Mouse (Mus musculus) layer of hippocampus, adult 9-11 months (tissue): ENCODE data around the gene Ndufaf8.

ENCODE experiments used
- DNase-seq: peaks from one replicate; pipeline ENCODE4 v3.0.0; 2022

The Ndufaf8 gene

DNA sequence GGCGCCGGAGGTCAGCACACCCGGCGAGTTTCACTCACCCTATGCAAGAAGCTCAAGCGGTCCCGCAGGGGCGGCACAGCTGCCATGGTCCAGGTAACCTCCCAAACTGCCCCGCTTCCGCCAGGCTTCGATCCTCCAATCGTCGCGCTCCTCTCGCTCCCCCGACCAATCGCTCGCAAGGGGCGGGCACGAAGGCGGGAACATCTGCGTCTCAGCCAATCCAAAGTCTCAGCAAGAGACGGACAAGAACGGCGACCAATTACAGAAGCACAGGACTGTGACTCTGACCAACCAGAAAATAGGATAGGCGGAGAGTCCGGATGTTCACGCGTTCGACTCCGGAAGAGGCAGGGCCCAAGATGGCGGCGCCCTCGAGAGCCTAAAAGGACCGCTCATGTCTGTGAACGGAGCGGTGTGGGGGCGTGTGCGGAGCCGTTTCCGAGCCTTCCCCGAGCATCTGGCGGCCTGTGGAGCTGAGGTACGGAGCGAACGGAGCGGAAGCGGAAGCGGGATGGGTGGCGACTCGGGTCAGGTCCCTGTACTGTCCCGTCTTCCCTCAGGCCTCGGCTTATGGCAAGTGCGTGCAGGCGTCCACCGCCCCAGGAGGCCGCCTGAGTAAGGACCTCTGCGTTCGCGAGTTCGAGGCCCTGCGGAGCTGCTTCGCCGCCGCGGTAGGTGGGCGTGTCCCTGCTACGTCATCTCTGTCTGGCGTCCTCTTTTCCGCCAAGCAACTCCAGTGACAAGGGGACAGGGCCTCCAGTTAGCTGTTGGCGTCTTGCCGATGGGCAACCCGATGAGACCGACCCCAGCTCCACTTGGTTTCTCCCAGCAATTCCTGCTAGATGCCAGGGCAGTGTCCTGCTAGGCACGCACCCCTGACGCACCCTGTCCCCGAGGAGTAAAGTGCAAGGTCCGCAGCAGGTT, at the start of gene Ndufaf8, which contains the start of gene Tepsin:
Gene Ndufaf8 (plus strand): TSS at position 341 of the 924 bp plus-strand sequence.
Gene Tepsin (minus strand): TSS at position 144 of the 924 bp plus-strand sequence.
- DNase-seq, result peak; percentile 99

DNA sequence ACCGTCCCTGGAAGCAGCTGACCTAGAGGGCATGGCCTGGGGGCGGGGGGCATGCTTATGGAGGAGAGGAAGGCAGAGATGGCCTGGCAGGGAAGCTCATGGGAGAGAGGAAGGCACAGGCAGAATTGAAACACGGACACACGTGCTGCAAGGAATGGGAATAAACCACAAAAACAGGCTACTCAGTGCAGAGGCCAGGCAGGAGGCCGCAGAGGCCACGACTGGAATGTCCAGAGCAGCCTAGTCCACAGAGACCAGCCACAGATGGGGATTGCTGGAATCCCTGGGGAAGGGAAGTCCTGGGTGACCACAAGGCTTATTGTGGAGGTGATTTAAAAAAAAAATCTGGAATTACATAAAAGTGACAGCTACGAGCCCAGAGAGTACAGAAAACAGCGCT, 49.7 kb upstream of the Ndufaf8 start:
- no peak for DNase-seq

DNA sequence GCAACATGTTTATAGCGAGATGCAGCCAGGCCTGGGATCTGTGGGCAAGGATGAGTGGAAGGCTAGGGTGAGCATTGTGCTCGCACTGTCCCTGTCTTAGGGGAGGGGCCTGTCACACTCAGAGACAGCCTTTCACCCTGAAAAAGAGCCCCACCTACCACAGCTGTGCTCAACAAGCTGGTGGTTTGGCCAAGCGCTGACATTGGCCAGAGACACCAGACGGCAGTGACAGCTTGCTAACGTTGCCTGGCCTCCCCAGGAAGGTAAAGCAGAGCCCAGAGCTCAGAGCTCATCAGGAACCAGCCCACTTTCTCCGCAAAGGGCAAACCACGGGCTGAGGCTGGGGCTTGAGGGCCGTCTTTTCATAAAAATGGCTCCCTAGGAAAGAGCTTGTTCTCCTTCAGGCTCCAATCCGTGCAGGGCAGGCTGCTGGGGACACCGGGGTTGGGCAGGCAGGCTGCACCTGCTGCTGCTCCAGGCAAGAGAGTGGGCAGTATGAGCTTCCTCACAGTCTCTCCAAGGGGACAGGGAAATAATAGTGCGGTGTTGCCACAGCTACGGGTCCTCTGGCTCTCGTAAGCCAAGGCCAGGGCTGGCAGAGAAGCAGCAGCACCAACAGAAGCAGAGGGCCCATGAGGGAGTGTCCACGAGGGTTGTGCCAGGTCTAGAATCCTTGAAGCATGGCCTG, 47.5 kb upstream of the Ndufaf8 start:
- DNase-seq, result peak; percentile 66

DNA sequence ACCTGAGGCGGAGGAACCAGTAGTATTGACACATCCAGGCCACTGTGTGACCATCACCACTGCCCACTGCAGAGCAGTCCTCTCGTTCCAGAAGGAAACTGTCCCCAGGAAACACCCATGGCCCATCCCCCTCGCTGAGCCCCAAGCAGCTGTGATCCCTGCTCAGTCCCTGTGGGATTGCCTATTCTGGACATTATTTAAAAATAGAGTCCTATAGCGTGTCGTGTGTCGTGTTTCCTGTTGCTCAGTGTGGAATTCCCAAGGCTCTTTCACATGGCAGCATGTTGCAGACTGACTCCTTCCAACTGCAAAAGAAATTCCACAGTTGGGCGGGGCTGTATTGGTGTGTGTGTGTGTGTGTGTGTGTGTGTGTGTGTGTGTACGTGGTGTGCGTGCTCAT, 46.5 kb upstream of the Ndufaf8 start:
- DNase-seq, result no peak

DNA sequence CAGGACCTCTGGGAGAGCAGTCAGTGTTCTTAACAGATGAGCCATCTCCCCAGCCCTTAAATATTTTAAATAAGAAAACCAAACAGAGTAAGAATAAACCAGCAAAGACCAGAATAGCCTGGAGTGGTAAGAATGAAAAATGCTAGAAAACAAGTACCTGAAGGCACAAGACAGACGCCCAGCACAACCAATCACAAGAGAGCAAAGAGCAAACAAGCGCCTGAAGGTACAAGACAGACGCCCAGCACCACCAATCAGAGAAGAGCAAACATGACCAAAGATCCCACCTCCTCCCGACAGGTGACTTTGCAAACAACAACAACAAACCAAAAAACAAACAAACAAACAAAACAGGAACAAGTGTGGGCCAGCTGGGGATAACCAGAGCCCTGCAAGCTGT, 44.9 kb upstream of the Ndufaf8 start:
- no peak for DNase-seq

DNA sequence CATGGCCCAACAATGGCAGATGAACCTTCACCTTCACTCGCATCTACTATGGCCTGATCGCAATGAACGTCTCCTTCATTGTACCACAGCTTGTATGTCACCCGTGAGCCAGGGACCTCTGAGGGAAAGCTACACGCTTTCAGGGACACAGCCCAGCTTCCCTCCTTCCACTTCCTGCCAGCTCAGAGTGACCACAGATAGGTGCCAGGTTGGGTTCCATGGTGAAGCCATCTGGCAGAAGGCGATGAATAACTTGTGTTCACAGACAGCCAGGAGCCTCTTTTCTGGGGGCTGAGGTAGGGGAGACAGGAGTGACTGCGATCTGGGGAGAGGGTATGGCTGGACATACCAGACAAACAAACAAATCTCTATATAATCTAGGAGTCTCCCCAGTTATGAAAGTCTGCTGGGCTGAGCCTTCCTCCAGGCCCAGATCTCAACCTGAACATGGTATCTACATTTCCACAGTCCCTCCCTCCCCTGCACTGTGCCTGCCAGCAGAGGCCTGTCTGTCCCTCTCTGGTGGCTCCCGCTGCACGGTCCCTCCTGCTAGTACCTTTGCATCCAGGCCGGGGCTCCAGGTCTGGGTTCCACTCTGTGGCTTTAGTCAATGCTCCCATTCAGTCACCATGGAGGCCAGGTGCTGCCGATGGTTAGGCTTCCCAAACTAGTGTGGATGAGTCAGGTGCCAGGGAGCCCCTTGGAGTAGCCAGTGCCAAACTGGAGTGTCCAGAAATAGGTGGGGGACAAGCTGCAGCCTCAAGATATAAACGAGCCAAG, 42.6 kb upstream of the Ndufaf8 start:
- no peak for DNase-seq

DNA sequence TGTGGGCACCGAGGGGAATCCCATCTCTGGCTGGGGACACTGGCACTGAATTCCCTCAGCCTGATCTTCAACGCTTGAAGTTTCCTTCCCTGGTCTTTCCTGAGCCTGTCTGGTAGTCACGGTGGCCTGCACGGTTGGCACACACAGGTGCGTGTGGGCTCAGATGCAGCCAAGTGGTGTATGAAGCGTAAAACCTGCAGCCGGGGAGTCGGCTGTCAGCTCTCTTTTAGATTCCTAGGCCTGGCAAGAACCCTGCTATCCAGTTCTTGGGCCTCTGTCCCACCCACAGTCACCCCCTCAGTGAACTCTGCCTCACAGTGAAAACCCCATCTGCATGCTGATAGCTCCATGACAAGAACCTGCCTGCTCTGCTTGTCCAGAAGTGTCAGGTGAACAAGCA, 38.1 kb upstream of the Ndufaf8 start:
- DNase-seq, result no peak

DNA sequence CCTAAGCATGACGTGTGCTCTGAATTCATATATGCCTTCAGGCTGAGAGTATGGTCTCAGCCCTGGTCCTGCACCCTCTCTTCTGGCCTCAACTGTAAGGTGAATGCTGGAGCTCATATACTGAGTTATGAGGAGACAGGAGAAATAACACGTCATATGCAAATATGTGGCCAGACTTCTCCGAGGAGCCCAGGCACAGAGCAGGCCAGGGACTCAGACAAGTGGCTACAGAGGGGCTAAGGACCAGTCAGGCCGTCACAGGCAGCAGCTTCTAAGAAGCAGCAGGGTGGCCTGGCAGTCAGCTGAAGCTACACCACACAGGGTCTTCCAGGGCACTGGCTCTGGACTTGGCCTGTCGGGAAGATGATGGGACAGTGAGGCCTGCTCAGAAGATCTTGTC, 35.4 kb upstream of the Ndufaf8 start:
- DNase-seq, result no peak

DNA sequence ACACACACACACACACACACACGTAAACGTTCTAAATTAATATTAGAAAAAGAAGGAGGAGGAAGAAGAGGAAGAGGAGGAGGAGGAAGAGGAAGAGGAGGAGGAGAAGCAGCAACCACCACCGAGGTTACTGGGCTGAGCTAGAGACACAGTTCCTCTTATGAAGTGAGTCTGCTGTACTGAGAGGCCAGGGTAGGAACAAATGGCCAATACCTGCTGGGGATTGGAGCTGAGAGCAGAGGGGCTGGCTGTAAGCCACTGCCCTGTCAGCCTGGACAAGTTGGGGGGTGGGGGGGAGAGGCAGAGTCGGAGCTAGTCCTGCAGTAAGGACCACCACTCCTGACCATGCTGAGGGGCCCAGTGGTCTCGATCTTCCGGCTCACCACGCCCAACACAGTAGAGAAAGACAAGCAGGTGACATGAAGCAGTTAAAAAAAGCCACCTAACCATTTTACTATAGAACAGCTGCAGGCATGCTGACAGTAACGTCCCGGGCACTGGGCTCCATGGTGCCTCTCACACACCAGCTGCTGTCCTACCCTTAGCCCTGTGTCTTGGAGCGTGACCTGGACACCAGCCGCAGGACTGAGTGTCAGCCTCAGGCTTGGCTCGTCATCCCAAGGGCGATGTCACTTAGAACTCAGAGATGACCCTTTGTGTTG, 34.6 kb upstream of the Ndufaf8 start:
- no peak for DNase-seq

DNA sequence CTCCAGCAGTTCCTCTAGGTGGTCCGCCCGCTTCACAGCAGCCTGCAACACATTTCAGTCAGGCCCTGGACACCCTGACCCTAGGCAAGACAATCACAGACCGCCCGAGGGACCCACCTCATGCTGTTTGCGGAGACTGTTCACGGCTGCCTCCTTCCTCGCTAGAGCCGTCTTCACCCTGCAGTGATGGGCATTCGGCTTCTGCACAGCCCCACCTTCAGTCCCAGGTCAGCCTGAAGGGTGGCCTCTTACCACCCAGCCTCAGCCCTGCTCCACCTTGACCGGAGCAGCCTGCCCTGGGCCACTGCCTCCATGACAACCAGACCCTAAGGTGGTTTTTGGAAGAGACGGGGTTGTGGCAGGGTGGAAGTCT, 34.1 kb upstream of the Ndufaf8 start:
- no peak for DNase-seq

DNA sequence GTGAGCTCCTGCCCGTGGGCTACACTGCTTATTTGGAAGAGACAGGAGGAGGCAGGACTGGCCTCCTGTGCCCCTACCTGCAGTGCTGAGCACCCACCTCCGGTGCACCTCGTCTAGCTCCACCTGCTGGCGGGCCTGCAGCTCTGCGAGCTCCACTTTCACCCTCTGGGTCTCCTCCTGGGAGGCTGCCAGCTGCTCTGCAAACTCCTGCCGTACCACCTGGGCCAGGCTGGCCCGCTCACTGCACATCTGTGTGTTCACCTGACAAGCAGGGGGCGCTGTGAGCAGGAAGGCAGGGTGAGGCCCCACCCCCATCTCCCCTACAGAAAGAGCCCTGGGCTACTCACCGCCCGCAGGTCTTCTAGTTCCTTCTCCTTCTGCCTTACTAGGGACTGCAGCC, 33.4 kb upstream of the Ndufaf8 start:
- DNase-seq, result no peak

DNA sequence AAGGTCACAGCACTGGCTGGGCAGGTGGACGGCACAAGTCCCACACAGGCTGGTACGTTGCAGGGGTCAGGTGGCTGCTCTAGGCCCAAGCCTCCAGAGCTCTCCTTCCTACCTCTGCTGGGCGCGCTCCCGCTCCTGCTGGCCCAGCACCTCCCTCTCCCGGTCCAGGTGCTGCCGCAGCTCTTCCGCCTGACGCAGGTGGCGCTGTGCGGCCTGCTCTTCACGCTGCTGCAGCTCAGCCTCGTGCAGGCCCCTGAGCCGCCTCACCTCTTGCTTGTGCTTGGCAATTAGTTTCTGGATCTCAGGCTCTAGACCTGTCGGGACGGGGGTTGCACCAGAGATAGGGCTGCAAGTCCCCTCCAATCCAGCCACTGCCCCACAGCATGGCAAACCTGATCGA, 30.9 kb upstream of the Ndufaf8 start:
- no peak for DNase-seq

DNA sequence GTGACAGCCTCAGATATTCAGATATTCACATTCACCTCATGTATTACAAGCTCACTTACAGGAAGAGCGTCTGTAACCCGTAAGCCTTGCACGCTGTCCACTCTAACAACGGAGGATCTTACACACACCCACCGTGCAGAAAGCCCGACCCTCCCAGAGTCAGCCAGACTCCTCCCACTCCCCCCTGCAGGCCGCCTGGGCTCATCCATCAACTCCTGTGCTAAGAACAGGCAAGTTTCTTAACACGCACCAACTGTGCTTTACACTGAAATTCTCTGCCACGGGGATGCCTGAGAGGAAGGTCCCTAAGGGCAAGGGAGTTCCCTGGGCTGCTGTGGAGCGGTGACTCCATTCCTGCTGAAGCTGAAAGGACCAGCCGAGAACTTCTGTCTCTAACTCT, 29.5 kb upstream of the Ndufaf8 start:
- no peak for DNase-seq

DNA sequence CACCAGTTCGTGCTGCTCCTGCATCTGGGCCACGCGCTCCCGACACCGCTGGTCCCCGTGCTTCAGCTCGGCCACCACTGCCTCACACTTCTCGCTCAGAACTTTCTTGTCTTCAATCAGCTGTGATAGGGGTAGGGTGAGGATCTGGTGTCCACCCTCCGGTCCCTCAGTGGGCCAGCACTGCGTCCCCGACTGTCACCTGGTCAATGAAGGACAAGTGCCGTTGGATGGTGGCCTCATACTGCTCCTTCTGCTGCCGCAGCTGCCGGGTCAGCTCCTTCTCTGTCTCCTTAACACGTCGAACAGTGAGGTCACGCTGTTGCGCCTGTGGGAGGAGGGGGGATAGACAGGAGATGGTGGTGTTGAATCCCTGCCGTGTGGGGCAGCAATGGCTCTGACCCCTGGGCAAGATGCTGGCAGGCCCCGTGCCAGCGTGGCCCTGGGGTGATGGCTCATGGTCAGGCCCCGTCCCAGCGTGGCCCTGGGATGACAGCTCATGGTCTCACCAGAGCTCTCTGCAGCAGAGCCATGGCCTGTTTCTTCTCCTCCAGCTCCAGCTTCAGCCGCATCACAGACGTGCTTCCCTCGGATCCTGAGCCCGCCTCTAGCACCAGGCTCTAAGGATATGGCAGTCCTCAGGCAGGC, 28.3 kb upstream of the Ndufaf8 start:
- no peak for DNase-seq

DNA sequence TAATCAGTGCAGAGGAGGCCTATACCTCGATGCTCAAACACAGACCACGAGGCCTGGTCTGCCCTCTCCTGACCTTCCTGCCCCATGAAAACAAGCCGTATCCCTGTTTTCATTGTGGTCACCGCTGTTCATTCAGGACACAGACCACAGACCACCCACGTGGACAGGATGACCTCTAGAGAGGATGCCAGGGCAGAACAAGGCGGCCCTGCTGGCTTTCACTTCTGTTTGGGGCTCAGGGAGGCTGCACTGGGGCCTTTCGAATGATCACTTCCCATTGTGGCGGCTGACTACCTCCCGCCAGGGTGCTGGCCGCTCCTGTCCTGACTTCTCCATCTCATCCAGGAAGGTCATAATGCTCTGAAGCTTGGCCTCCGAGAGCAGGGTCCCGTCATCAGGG, 27.7 kb upstream of the Ndufaf8 start:
- DNase-seq, result peak; percentile 65

DNA sequence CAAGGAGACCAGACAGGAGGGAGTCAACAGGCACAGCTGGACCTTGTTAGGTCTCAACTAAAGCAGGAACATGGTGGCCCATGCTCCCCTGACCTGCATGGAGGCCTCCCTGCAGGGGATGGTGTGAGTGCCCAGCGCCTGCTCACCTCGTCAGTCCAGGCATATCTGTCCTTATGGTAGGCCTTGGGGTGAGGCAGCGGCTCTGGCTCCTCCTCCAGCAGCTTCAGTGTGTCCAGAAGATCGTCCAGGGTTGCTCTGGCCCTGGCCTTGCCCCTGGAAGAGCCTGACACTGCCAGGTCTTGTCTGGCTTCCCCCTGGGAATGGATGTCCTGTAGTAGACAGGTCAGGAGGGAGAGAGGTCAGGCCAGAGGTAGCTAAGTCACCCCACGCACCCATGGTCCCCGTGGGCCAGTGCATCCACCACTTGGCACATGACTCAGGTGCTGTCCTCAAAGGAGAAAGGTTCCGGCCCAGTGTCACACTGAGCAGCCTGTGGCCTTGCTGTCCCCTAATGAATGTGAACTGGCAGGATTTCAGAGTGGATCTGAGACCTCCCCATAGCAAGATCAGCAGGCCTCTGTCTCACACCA, 26.9 kb upstream of the Ndufaf8 start:
- DNase-seq, result no peak

DNA sequence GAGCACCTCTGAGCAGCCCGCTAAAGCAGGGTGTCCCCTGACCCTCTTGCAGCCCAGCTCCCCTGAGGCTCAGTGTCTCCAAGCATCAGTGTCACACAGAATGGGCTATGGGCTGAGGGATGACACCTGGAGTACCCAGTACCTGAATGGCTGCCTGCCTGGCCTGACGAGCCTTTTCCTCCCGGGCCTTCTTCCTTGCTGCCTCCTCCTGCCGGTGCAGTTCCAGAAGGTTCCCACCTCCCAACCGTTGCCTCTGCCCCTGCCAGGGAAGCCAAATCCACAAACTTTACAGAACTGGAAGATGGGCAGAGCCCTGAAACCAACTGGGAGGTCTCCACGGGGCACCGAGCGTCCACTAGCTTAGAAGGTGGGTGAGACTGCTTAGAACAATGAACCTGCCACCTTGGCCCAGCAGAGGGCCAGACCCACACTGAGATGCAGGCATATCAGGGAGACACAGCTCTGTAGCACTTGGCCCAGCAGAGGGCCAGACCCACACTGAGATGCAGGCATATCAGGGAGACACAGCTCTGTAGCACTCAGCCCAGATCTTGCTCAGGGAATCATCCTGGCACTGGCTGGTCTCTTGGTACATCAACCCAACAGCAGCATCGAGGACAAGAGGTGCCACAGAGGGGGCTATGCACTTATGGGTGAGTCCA, 25.6 kb upstream of the Ndufaf8 start:
- no peak for DNase-seq

DNA sequence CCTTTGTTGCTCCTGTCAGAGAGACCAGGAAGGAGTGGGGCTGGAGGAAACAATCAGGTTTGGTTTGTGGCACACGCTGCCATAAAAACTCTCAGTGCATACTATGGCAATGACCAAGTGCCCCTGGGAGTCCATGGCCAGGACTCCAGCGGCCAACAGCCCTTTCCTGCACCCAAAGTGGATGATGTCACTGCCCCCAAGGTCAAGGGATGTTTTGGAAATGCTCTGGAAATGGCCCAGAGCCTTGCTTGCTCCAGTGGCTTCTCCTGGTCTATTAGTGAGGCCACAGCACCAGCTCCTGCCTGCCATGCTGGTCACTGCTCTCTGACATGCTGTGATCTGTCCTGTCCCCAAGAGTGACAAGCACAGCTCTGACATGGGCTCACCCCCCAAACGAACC, 22.5 kb upstream of the Ndufaf8 start:
- no peak for DNase-seq

DNA sequence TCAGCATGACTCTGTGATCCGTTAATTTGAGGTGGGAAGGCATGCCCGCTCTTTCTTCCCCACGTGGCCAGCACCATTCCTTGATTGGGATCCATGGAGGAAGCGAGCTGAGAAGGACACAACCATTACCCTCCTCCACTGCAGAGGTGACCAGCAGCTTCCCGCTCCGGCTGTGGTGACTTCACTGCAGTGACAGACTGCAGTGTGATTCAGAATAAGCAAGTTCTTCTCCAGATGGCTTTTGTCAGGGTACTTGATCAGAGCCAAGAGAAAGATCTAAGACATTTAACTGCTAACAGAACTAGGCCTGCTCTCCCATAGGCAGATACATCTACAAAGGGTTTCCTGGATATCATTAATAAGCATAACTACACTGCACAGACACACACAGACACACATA, 18.4 kb upstream of the Ndufaf8 start:
- DNase-seq, result no peak

DNA sequence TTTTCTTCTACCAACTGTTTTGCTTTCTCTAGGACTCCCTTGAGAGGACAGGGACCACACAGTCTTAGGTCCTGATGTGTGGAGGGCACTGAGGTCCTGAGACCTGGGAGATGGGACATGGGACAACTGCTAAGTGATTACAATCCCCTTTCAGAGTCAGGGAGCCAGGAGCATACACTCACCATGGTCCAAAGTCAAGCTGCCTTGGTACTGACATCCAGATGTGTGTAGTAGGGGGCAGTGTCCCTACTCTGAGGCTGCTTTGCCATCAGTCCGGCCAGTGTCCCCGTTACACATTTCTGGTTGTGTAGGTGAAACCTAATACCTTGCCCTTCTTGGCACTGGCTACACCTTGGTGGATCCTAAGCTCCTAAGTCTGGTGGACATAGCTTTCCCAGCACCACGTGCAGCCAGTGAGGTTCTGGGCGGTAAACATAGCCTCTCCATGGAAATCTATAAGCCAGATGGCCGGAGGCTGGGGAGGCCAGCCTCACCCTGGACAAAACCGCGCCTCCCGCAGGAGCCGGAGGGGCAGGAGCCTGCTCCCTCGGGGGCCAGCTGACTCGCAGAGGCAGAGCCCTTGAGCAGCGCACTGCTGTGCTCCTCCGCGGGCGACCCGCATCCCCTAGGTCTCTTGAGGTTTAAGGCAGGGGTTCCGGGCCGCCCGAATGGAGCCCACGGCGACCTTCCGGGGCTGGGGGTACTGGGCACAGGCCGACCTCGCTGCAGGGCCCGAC, 12.7 kb upstream of the Ndufaf8 start:
- no peak for DNase-seq

DNA sequence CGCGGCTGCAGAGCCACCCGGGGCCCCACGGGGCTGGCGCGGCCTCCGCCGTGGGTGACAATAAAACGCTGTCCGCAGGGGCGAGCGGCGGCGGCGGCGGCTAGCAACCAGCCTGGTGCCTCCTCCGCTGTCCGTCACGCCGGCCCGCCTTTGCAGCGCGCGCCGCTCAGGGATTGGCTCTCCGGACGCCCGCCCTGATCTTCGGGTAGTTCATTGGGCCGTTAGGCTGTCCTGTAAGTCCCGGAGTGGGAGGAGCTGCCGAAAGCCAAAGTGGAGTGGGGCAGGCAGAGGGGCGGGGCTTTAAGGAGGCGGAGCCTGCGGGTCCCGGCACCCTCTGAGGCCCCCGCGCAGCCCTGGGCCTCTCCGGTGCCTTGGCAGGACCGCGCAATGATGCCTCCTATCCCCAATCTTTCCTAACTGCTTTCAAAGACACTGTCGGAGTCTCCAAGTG, 12.0 kb upstream of the Ndufaf8 start, which contains the start of gene Cep131:
Gene Cep131 (minus strand): TSS at position 126 of the 451 bp plus-strand sequence.
- peak; percentile 99 for DNase-seq
